Mouse (Mus musculus) layer of hippocampus, postnatal 10 days (tissue): ENCODE measurements around the gene Scn8a. TPM values are rescaled to one million over a fixed set of nuclear protein-coding genes. Genes with fewer than 3 reads are reported as not detected.

ENCODE experiments used
- DNase-seq, 2 experiments: peaks; one replicate each; pipeline ENCODE4 v3.0.0; 2021; ENCODE audit warnings: low spot score in 2 of 2
- total RNA-seq, 2 experiments: library from RNA; stranded (reverse); gene quantifications; 2 replicates each; pipeline ENCODE4 v1.2.3; 2021

Scn8a gene
- total RNA-seq, 2 experiments from 2014 or later, result 174 to 175 TPM

DNA sequence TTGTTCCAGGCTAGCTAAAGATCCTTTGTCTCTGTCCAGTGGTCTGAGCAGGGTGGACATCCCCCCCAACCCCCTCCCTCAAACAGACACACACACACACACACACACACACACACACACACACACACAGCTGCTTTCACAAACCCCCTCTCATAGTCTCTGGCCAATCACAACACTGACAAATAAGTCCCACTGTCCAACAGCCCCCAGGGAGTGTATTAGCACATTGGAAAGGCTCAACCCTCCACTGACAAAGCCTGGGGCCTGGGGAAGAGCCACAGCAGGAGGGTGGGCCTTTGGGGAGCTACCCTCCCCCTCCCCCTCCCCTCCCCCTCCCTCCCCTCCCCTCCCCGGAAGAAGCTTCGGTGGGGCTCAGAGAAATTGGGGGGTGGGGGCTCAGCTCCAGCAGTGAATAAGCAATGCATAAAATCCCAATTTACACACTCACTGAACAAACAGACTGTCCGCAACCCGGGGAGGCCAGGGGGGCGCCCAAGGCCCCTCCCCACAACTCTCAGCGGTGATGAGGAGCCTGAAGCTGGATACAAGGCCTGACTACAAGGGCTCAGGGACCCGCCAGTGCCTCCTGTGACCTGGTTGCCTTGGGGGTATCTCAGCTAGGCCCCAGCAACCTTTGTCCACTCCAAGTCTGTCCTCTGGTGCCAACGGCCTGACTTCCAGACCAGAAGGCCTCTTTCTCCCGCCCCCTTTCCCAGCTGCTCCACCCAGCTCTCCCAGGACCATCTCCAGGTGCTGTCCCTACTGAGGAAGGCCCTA is 197.4 kb downstream of the Scn8a start:
- no peak for DNase-seq

GRCm38 (mm10) chr15:101068029-101068428 is 198.4 kb downstream of the Scn8a start:
- DNase-seq, result no peak

DNA sequence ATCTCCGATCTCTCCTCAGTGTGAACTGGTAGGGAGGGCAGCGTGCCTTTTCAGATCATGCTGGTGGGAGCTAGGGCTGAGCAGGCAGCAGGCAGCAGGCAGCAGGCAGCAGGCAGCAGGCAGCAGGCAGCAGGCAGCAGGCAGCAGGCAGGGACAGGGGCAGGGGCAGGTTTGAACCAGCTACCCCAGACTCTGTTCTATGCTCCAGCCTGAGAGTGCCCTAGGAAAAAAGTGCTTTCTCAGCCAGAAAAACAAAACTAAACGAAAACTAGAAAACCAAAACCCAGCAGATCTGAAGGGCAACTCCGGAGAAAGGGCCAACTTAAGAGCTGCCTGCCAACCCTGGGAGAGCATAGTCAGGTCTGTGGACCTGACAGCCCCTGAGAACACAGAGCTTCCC is 199.0 kb downstream of the Scn8a start:
- DNase-seq, result no peak

GRCm38 (mm10) chr15:101069641-101070190 is 200.1 kb downstream of the Scn8a start:
- no peak for DNase-seq

DNA sequence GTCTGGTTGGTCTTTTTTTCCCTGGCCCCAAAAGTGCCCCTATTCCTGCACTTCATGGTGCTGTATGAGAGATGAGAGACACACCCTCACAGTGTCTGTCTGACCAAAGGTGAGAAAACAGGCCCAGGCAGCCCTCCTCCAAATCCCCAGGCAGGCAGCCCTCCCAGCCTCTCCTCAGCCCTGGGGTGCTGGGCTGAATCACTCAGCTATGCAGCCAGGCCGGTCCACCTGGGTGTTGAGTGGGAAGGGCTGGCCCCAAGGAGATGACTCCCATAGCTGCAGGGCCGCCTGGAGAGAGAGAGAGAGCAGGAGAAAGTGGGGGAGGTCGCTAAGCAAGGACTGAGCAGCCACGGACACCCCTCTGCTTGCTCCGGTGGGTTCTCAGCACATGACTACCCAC is 201.1 kb downstream of the Scn8a start:
- no peak for DNase-seq

DNA sequence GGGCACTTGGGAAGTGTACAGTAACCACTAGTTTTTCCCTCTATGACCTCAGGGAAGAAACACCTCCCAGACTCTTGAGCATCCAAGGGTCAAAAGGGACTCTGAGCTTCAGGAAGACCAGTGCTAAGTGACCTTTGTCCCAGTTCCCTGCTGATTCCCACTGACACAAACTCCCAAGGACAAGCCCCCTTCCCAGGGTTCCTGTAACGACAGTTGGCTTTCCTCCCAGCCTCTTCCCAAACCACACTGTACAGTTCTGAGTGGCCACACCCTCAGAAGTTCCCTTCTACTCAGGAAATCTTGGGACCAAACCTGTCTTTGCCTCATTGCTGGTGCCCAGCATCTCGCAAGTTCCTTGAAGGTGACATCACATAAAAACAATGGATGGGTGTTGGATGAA is 203.1 kb downstream of the Scn8a start:
- DNase-seq, result no peak

DNA sequence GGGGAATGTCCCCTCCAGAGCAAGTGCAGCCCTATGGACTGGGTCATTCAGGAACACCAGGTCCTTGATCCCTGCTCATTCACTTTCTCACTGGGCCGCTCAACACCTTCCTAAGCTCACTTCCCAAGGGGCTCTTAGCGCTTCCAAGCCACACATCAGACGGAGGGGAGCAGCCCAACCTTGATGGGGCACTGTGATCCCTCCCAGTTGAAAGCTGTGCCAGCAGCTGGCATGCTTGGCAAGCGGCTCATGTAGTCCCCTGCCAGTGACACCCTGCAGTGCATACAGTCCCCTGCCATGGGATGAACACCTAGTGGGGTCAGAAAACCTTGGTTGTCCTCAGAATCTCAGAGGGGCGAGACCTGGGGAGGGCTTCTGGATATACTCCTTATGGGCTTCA is 204.4 kb downstream of the Scn8a start:
- DNase-seq, result peak in 1 of 2 experiments; percentile 37

DNA sequence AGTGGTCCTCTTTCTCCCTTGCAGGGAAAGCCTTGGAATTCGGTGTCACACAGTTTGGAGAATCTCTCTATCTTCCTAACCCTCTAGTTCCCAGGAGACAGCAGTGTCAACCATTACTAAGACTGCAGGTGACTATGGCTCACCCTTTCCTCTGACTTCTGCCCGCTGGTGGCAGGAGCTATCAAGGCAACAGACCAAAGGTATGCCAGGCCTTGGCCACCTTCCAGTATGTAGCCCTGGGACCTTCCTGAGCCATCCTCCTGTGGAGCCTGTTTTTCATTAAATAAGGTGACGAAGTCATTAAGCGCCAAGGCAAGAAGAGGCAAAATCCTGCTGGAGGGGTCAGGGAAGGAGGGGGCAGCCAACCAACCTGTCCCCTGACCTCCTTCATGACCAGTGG is 205.5 kb downstream of the Scn8a start:
- no peak for DNase-seq

- DNase-seq, result no peak
Measured at GRCm38 (mm10) chr15:101075656-101076055, 206.0 kb downstream of the Scn8a start.

DNA sequence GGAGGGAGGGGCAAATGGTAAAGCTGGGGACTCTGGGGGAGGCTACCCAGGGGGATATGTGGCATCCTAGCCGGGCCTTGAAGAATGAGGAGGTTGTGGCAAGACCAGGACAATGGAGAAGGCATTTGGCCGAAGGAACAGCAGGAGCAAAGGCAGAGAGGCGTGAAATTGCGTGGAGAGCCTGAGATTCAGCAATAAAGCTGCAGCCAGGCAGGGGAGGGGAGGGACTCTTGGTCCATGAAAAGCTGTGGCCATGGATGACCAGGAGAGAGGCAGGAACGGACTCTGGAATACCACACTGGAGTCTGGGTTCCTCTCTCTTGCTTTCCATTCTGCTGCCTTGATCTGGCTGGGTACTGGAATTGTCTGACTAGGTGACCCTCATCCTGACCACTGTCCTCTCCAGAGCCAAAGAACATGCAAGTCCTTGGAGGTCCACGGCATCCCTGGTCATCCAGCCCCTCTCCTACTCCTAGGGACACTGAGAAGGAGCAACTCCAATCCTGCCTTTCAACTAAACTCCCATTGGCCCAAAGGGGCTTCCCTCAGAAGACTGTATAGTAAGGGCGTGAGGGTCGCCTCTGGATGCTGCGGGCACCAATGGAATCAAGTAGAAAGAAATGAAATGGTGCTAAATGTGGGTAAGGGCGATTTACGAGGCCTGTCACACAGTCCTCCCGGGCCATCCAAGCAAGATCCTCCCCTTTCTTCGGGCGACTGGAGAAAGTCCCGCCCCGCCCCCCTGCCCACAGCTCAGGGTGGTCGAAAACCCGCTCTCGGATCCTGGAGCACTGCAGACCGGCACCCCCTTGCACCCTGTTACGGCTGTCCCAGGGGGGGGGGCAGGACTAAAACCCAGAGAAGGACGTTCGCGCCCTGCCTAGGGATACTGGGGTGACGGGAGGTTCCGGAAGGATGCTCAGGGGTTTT is 206.7 kb downstream of the Scn8a start:
- DNase-seq, result no peak

DNA sequence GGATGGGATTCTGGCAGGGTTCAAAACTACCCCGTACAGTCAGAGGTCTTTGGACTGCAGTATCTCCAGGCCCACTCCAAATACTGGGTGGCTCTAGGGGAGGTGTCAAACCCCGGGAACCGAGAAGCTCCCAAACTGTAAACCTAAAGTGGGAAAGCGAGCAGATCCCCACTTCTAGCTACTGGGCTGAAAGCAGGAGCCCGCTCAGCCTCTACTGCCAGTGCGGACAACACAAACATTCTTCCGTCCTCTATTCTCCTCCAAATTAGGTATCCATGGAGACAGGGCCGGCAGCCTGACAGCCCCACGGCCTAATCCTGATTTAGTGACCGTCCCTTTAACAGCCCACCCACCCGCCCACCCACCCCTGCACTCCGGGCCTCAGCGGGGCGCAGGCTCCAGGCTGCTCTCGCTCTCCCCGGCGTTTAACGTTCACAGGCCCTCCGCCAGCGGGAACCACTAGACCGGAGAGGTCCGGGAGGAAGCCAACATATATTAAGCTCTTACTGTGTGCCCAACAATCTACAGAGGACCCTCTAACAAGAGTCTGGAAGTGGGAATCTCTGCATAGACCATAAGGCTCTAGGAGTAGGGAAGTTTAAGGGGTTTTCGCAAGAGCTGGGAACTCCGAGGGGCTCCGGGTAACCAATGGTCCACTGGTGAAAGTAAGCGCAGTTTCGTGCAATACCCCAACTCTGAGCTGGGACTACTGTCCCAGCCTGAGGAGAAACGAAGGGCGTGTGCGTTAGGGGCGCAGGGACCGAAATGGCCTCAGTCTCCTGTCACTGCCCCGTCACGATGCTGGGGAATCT is 207.5 kb downstream of the Scn8a start:
- no peak for DNase-seq

DNA sequence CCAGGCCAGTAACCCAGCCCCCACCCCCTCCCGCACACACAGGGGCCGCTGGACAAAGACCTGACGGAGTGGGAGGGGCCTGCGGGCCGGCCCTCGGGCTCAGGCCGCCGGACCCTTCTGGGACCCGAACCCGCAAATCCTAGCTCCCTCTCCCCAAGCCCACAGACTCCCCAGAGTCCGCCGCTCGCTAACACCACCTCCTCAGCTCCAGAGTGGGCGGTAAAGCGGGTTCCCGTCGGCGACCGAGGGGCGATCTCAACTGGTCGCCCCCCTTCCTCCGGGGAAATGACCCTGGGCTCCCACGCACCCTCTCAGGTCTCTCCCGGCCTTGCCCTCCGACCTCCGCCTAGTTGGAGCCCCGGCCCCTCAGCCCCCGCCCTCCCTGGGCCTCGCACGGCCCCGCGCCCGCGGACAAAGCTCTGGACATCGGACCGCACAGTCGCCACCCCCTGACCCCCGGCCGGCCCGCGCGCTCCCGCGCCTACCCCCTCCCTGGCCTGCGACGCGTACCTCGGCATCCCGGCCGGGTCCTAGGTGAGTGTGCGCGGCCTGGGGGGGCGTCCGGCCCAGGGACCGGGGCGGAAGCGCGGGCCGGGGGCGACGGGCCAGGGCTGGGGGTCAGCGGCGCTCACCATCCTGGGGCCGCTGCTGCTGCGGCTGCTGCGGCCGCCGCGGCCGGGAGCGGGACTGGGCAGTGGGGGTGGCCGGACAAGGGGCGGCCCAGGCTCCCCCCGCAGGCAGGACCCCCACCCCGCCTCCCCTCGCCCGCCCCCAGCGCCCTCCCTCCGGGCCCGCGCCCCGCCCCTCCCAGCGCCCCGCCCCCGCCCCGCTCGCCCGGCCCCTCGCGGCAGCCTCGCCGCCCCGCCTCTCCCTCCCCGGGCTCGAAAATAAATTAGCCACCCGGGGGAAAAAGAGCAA is 208.4 kb downstream of the Scn8a start, which contains the start of gene Fignl2:
Fignl2 (minus strand) TSS at position 755 of the 918 bp plus-strand sequence.
- peak in 1 of 2 experiments; percentile 44 for DNase-seq

DNA sequence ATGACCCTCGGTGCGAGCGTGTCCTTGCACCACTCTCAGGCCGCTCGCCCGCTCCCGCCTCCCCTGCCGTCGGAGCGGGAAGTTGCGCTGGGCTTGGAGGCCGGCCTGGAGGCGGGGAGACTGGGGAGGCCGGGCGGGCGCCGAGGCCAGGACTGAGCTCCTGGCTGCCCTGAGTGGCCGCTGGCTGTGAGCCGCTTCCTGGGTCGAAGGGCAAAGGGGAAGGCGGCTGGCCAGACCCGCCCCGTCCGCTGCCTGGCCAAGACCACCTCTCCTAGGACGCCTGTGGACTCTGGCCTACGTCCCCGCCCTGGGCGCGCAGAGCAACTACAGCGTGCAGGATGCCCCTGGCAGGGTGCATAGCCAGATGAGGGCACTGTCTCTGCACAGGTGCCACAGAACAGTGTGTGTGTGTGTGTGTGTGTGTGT is 209.1 kb downstream of the Scn8a start:
- DNase-seq, result peak; percentile 69 to 78

DNA sequence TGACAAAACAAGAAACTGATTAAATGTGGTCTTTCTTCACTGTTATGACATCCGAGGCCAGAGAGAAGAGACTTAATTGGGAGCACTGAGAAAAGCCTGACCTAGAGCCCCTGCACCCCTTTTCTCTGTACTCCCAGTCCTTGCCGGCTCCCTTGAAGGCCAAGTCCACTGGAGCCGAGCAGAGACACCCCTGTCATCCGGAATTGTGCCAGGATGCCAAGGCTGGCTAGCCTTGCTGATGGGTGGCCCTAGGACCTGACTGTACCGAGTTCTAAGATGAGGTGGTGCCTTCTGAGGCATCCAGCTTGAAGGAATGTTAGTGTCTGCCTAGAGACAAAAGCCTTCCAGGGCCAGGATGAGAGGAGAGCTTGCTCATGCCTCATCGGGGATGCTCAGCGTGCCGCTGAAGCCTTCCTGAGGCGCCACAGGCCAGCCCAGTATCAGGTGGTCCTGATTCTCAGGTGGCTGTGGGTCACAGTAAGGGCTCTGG is 210.4 kb downstream of the Scn8a start:
- no peak for DNase-seq

GRCm38 (mm10) chr15:101081035-101081548 is 211.4 kb downstream of the Scn8a start:
- DNase-seq, result no peak

GRCm38 (mm10) chr15:101082236-101082635 is 212.6 kb downstream of the Scn8a start:
- DNase-seq, result no peak

- DNase-seq, result no peak
Measured at GRCm38 (mm10) chr15:101084499-101084898, 214.8 kb downstream of the Scn8a start.

DNA sequence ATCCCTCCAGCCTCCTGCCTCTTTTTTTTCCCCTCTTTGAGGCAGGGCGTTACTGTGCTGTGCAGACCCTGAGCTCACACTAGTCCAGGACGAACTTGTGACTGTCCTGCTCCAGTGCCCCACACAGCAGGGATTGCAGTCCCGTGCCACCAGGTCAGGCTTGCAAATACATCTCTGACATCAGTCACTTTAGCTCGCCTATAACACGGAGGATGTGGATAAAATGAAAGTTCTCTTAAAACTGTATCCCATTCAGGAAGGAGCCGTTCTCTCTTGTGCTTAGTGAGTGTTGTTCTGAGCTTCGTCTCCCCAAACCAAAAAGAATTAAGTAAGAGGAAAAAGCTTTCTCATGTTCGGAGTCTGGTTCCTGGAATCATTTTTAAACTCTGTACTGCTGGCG is 216.8 kb downstream of the Scn8a start:
- no peak for DNase-seq

DNA sequence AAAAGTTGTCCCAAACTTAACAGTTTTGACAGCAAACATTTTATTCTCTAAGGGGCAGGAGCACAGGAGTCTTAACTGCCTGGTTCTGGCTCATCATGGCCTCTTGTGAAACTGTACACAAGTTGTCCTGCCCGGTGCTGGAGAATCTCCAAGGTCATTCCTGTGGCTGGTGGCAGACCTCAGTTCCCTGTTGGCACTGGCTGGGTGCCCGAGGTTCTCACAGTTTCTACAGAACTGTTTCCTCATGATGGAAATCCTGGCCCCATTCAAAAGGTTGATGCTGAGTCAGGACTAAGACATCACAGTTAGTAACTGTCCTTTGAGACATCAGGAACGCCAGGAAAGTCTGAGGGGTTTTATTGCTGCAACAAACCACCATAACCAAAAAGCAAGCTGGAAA is 217.3 kb downstream of the Scn8a start:
- no peak for DNase-seq
